Mouse (Mus musculus) midbrain, embryonic 10.5 days (tissue): ENCODE results near the gene Hspa13. TPM values are rescaled to one million over a fixed set of nuclear protein-coding genes. Genes with fewer than 3 reads are reported as not detected.

Experiments
- microRNA-seq: library from miRNA; unstranded; fragments of <30 nt; microRNA quantifications from one replicate; pipeline ENCODE4, GENCODE M21; 2017
- polyA plus RNA-seq: library from polyadenylated mRNA; unstranded; fragments of >200 nt; fragmentation: Nextera tagmentation; extraction: Ambion mirVana; gene quantifications from 2 replicates; pipeline ENCODE4 v1.2.1, GENCODE M21; 2016

The Hspa13 gene
- polyA plus RNA-seq, 1 experiment from 2014 or later: 29.4 TPM

Small RNA genes lying within 50 kb of the gene (microRNA-seq; reads per million reads assigned to microRNA genes)
- gene Gm22923: not detected

Other genes with a start within 250 kb of the Hspa13 start
- not detected in 2 replicates for gene Lipi, start 181.0 kb downstream of the Hspa13 start, polyA plus RNA-seq
- 0.53 and 0.87 TPM in 2 replicates for gene Rbm11, start 174.3 kb downstream of the Hspa13 start, polyA plus RNA-seq